Mouse (Mus musculus) ES-Bruce4 (cell line): ENCODE data around the gene Pilrb2. TPM values are rescaled to one million over a fixed set of nuclear protein-coding genes. Genes with fewer than 3 reads are reported as not detected.

Experiments used
- H3K27ac ChIP-seq: 2 replicates; pipeline ENCODE4 v1.5.1; 2012; ENCODE audit warnings: low read length, inconsistent platforms; ENCODE audit not compliant: insufficient read depth
- H3K27me3 ChIP-seq: 2 replicates; pipeline ENCODE4 v1.6.1; 2012; ENCODE audit warnings: mild to moderate bottlenecking, low read length, inconsistent platforms; ENCODE audit not compliant: control insufficient read depth, poor library complexity, insufficient read depth, severe bottlenecking
- H3K36me3 ChIP-seq: 2 replicates; pipeline ENCODE4 v1.6.1; 2012; ENCODE audit warnings: inconsistent platforms, mild to moderate bottlenecking, low read length, moderate library complexity; ENCODE audit not compliant: control insufficient read depth, poor library complexity, insufficient read depth, severe bottlenecking
- H3K4me1 ChIP-seq: one replicate; pipeline ENCODE4 v1.8.1; 2011; ENCODE audit warnings: low read length; ENCODE audit not compliant: control insufficient read depth, insufficient read depth
- H3K4me3 ChIP-seq: 2 replicates; pipeline ENCODE4 v1.5.1; 2011; ENCODE audit warnings: low read depth, mild to moderate bottlenecking, low read length
- H3K9ac ChIP-seq: 2 replicates; pipeline ENCODE4 v1.6.1; 2012; ENCODE audit warnings: low read depth, mild to moderate bottlenecking, inconsistent platforms; ENCODE audit not compliant: poor library complexity, severe bottlenecking
- H3K9me3 ChIP-seq: replicated peaks from 2 replicates; pipeline ENCODE4 v1.6.1; 2012; ENCODE audit warnings: mild to moderate bottlenecking, low read length, inconsistent platforms; ENCODE audit not compliant: control insufficient read depth, poor library complexity, insufficient read depth, severe bottlenecking
- CTCF ChIP-seq: IDR thresholded peaks from one replicate; pipeline ENCODE4 v1.8.1; 2011; ENCODE audit warnings: low read depth, low read length
- EP300 ChIP-seq: IDR thresholded peaks from 2 replicates; pipeline ENCODE4 v1.6.1; 2011; ENCODE audit warnings: low read depth, low read length; ENCODE audit not compliant: insufficient read depth
- POLR2A ChIP-seq: IDR thresholded peaks from one replicate; pipeline ENCODE4 v1.8.1; 2011; ENCODE audit warnings: low read length; ENCODE audit not compliant: insufficient read depth
- polyA plus RNA-seq: library from polyadenylated mRNA; stranded (reverse); fragments of >200 nt; gene quantifications from 2 replicates; pipeline ENCODE4 v1.2.4, GENCODE M21; 2011; ENCODE audit warnings: low read depth; ENCODE audit not compliant: missing spikeins, insufficient read depth, insufficient read length

The Pilrb2 gene
- polyA plus RNA-seq, 1 experiment, result not detected

- H3K9ac ChIP-seq, result no peak overlapping the region
- no peak overlapping the region for H3K4me3 ChIP-seq
- no peak for TF ChIP-seq EP300
- no peak for TF ChIP-seq CTCF
- TF ChIP-seq POLR2A, result no peak
- no peaks in the 10 kb centered on the region for H3K9me3 ChIP-seq
- H3K27ac ChIP-seq, result no peak overlapping the region
- H3K36me3 ChIP-seq, result no peaks in the 10 kb centered on the region
- no peaks in the 10 kb centered on the region for H3K27me3 ChIP-seq
- H3K4me1 ChIP-seq, result peaks cover 3% of the 10 kb centered on the region
Observed at GRCm38 (mm10) chr5:137825971-137826370, 45.6 kb downstream of the Pilrb2 start.

GRCm38 (mm10) chr5:137825030-137825429, 46.6 kb downstream of the Pilrb2 start:
- Histone ChIP-seq H3K36me3 (no peaks in the 10 kb centered on the region), H3K9ac (no peak overlapping the region), H3K27ac (no peak overlapping the region)

GRCm38 (mm10) chr5:137823455-137824045, 48.1 kb downstream of the Pilrb2 start:
- Histone ChIP-seq H3K36me3 (no peaks in the 10 kb centered on the region), H3K9ac (no peak overlapping the region), H3K27ac (no peak overlapping the region), H3K4me3 (no peak overlapping the region), H3K9me3 (no peaks in the 10 kb centered on the region), H3K27me3 (no peaks in the 10 kb centered on the region), H3K4me1 (peaks cover 3% of the 10 kb centered on the region)
- TF ChIP-seq EP300, result no peak

More at GRCm38 (mm10) chr5:137825030-137825429, 46.6 kb downstream of the Pilrb2 start:
- TF ChIP-seq POLR2A (no peak), EP300 (no peak), CTCF (no peak)
- Histone ChIP-seq H3K27me3 (no peaks in the 10 kb centered on the region), H3K9me3 (no peaks in the 10 kb centered on the region), H3K4me1 (peaks cover 3% of the 10 kb centered on the region), H3K4me3 (no peak overlapping the region)

- H3K4me1 ChIP-seq, result peaks cover 3% of the 10 kb centered on the region
- H3K9me3 ChIP-seq, result no peaks in the 10 kb centered on the region
- H3K27me3 ChIP-seq, result no peaks in the 10 kb centered on the region
- no peaks in the 10 kb centered on the region for H3K36me3 ChIP-seq
- no peak overlapping the region for H3K9ac ChIP-seq
- no peak overlapping the region for H3K27ac ChIP-seq
- no peak overlapping the region for H3K4me3 ChIP-seq
- TF ChIP-seq POLR2A, result no peak
Observed at GRCm38 (mm10) chr5:137822602-137823001, 49.0 kb downstream of the Pilrb2 start.

GRCm38 (mm10) chr5:137822126-137822525, 49.5 kb downstream of the Pilrb2 start:
- Histone ChIP-seq H3K4me3 (no peak overlapping the region), H3K36me3 (no peaks in the 10 kb centered on the region), H3K9ac (no peak overlapping the region), H3K4me1 (peaks cover 3% of the 10 kb centered on the region), H3K9me3 (no peaks in the 10 kb centered on the region; the same call in 1 of the 2 replicates), H3K27ac (no peak overlapping the region), H3K27me3 (no peaks in the 10 kb centered on the region)
- no peak for TF ChIP-seq EP300
- TF ChIP-seq CTCF, result no peak
- TF ChIP-seq POLR2A, result no peak

- H3K4me1 ChIP-seq, result no peaks in the 10 kb centered on the region
- H3K36me3 ChIP-seq, result no peaks in the 10 kb centered on the region
- no peak overlapping the region for H3K4me3 ChIP-seq
- no peak overlapping the region for H3K9ac ChIP-seq
- no peaks in the 10 kb centered on the region for H3K27me3 ChIP-seq
- H3K9me3 ChIP-seq, result peaks cover 8% of the 10 kb centered on the region
- TF ChIP-seq POLR2A (no peak), CTCF (no peak), EP300 (no peak)
- no peak overlapping the region for H3K27ac ChIP-seq
Observed at GRCm38 (mm10) chr5:137817466-137818222, 54.0 kb downstream of the Pilrb2 start.

Other genes starting within 250 kb of the Pilrb2 start
- 0.48 and 0.94 TPM in 2 replicates for gene Fbxo24, start 242.8 kb downstream of the Pilrb2 start, polyA plus RNA-seq
- 25.1 and 28.6 TPM in 2 replicates for gene Lrch4, start 242.7 kb downstream of the Pilrb2 start, polyA plus RNA-seq
- gene Gm20605, start 242.6 kb downstream of the Pilrb2 start, polyA plus RNA-seq, result 5.4 and 9.0 TPM in 2 replicates
- 5.0 and 7.9 TPM in 2 replicates for gene Sap25, start 230.5 kb downstream of the Pilrb2 start, polyA plus RNA-seq
- 1.2 and 1.5 TPM in 2 replicates for gene Irs3, start 226.1 kb downstream of the Pilrb2 start, polyA plus RNA-seq
- 14.8 and 16.0 TPM in 2 replicates for gene Agfg2, start 187.1 kb downstream of the Pilrb2 start, polyA plus RNA-seq
- 12.4 and 13.0 TPM in 2 replicates for gene Nyap1, start 130.2 kb downstream of the Pilrb2 start, polyA plus RNA-seq
- 47.7 and 53.3 TPM in 2 replicates for gene Tsc22d4, start 126.1 kb downstream of the Pilrb2 start, polyA plus RNA-seq
- 30.3 and 35.4 TPM in 2 replicates for gene Ppp1r35, start 93.0 kb downstream of the Pilrb2 start, polyA plus RNA-seq
- 21.6 and 24.8 TPM in 2 replicates for gene Mepce, start 84.2 kb downstream of the Pilrb2 start, polyA plus RNA-seq
- gene Zcwpw1, start 84.0 kb downstream of the Pilrb2 start, polyA plus RNA-seq, result 15.0 and 15.5 TPM in 2 replicates
- gene Pilra, start 35.5 kb downstream of the Pilrb2 start, polyA plus RNA-seq, result not detected in 2 replicates
- gene Pilrb1, start 13.7 kb downstream of the Pilrb2 start, polyA plus RNA-seq, result not detected in 2 replicates
- gene Cyp3a13, start 49.8 kb upstream of the Pilrb2 start, polyA plus RNA-seq, result not detected in 2 replicates
- gene Gjc3, start 91.3 kb upstream of the Pilrb2 start, polyA plus RNA-seq, result not detected in 2 replicates
- gene Azgp1, start 109.7 kb upstream of the Pilrb2 start, polyA plus RNA-seq, result not detected in 2 replicates
- gene Smok3a, start 149.4 kb upstream of the Pilrb2 start, polyA plus RNA-seq, result not detected in 2 replicates
- gene Smok3b, start 149.6 kb upstream of the Pilrb2 start, polyA plus RNA-seq, result not detected in 2 replicates
- not detected in 2 replicates for gene Smok3c, start 181.4 kb upstream of the Pilrb2 start, polyA plus RNA-seq
- gene Zkscan1, start 213.3 kb upstream of the Pilrb2 start, polyA plus RNA-seq, result 15.1 and 15.3 TPM in 2 replicates
- 27.3 and 29.2 TPM in 2 replicates for gene Zscan21, start 245.1 kb upstream of the Pilrb2 start, polyA plus RNA-seq